Mouse (Mus musculus) intestine, postnatal 0 days (tissue): ENCODE measurements around the gene Rint1. TPM values are rescaled to one million over a fixed set of nuclear protein-coding genes. Genes with fewer than 3 reads are reported as not detected.
A peak's percentile ranks its signal among the peaks of the same experiment; 100 is the strongest.

ENCODE experiments used
- ATAC-seq: fragments of 200-750 bp; cut with Nextera tagmentation; 2 replicates; pipeline ENCODE4 v1.8.0; 2017; ENCODE audit warnings: mild to moderate bottlenecking, moderate TSS enrichment, moderate library complexity
- H3K27ac ChIP-seq: fragments of 300-500 bp; sonication (generic); 2 replicates; pipeline ENCODE4 v1.5.1; 2014; ENCODE audit warnings: mild to moderate bottlenecking, low read depth, low read length, moderate library complexity
- H3K27me3 ChIP-seq: fragments of 300-500 bp; sonication (generic); replicated peaks from 2 replicates; pipeline ENCODE4 v1.6.1; 2014; ENCODE audit warnings: low read length, mixed read lengths; ENCODE audit not compliant: control insufficient read depth, insufficient read depth
- H3K36me3 ChIP-seq: fragments of 300-500 bp; sonication (generic); 2 replicates; pipeline ENCODE4 v1.6.1; 2014; ENCODE audit warnings: mild to moderate bottlenecking, moderate library complexity; ENCODE audit not compliant: control insufficient read depth, insufficient read depth
- H3K4me1 ChIP-seq: fragments of 300-500 bp; sonication (generic); replicated peaks from 2 replicates; pipeline ENCODE4 v1.6.1; 2014; ENCODE audit warnings: antibody characterized with exemption, low read length, mixed read lengths; ENCODE audit not compliant: control insufficient read depth, insufficient read depth
- H3K4me2 ChIP-seq: fragments of 300-500 bp; sonication (generic); replicated peaks from 2 replicates; pipeline ENCODE4 v1.6.1; 2014; ENCODE audit warnings: low read depth, mild to moderate bottlenecking, moderate library complexity
- H3K4me3 ChIP-seq: fragments of 300-500 bp; sonication (generic); 2 replicates; pipeline ENCODE4 v1.5.1; 2014; ENCODE audit warnings: low read depth, low read length
- H3K9ac ChIP-seq: fragments of 300-500 bp; sonication (generic); 2 replicates; pipeline ENCODE4 v1.6.1; 2014; ENCODE audit warnings: mild to moderate bottlenecking, low read depth, low read length
- H3K9me3 ChIP-seq: fragments of 300-500 bp; sonication (generic); 2 replicates; pipeline ENCODE4 v1.6.1; 2016; ENCODE audit warnings: mixed run types; ENCODE audit not compliant: control insufficient read depth
- CTCF ChIP-seq: sonication (generic); IDR thresholded peaks from 2 replicates; pipeline ENCODE4 v1.5.1; 2016; ENCODE audit warnings: low read depth, mild to moderate bottlenecking, control low read depth, antibody characterized with exemption, moderate library complexity
- WGBS: fragments of 180-500 bp; shearing (Covaris S2); extraction: QIAGEN DNeasy Blood & Tissue Kit; methylation state at CpG from one replicate; pipeline ENCODE4 v1.1.7; 2014; 5-methylcytosine and 5-hydroxymethylcytosine counted together
- polyA plus RNA-seq: library from polyadenylated mRNA; unstranded; fragments of >200 nt; fragmentation: Nextera tagmentation; extraction: Ambion mirVana; gene quantifications from 2 replicates; pipeline ENCODE4 v1.2.1, GENCODE M21; 2015

The Rint1 gene
- polyA plus RNA-seq, 1 experiment from 2014 or later = 12.4 TPM

DNA sequence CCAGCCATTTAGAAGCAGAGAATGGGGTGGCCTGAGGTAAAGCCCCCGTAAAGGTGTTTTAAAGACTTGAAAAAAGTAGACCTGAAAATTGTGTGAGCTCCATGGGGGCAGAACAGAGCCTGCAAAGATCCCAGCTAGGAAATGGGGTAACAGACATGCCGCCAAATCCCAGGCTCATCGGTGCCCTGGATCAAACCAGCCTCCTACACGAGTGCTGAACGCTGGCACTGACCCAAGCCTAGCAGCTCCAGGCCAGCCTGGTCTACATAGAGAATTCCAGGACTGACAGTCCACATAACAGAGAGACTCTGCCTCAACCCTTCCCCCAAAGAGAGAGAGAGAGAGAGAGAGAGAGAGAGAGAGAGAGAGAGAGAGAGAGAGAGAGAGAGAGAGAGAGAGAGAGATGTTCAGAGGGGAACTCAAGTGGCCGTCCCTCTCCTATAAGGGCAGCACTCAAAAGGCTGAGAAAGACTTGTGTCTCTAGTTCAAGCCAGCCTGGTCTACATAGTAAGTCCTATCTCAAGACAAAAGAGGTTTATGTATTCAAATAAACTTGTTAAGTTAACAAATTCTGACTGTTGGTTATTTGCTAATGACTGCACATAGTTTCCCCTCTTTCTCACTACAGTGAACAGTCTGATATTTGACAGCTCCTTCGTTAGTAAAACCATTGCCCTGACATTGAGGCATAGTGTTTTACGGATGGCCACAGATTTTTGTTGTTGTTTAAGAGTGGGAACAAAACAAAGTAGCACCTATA is 5.3 kb upstream of the Rint1 start:
- no peaks in the 10 kb centered on the region for H3K36me3 ChIP-seq
- H3K9ac ChIP-seq = no peak overlapping the region
- TF ChIP-seq CTCF = no peak
- 50% methylated on average over 8 of the region's 8 CpGs for WGBS
- H3K4me3 ChIP-seq = peak overlapping the region; percentile 78
- no peak overlapping the region for H3K27ac ChIP-seq
- H3K27me3 ChIP-seq = no peaks in the 10 kb centered on the region
- H3K9me3 ChIP-seq = no peaks in the 10 kb centered on the region
- no peak for ATAC-seq
- H3K4me1 ChIP-seq = no peaks in the 10 kb centered on the region
- peak overlapping the region; percentile 78 for H3K4me2 ChIP-seq

DNA sequence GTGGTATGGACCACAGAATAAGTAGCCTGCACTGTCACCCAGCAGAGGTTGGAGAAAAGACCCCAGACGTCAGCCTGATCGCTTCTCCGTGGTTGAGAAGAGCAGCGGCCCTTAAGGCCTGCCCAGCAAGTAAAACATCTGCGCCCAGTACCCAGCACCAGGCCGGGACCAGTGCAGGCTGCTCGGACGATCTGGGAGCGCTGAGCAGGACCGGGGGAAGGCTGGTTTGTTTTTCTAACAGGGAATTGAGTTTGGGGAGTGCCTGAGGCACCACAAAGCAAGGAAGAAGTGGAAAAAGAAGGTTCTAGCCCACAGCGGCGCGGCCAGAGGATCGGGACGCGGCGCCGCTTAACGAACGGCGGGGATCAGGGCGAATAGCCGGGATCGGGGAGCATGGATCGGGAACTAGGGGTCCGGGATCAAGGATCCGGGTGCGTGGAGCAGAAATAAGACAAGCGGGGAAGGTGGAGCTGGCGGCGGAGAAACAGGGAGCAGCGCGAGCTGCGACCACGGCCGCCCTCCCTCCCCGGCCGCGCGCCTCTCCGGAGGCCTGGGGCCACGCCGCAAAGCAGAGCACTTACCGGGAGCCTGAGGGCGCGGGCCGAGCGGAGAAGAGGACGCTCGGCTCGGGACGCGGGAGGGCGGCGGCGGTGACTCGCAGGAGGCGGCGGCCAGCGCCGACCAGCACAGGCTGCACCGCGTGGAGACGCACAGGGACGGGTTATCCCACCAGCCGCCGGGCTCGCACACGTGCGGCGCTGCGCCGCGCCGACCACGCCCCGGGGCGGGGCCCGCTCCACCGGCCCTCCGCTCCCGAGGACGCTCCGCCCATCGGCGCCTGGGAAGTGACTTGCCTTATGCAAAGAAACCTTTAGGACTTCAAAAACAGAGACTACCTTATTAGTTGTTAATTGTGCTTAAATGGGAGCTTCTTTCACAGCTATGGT is 4.3 kb upstream of the Rint1 start, which contains the start of gene Pus7:
Gene Pus7, minus strand, starts transcription at position 781 of the 947 bp plus-strand sequence.
- Histone ChIP-seq H3K9ac (peak within 1 kb of the TSS; percentile 60), H3K27me3 (no peaks in the 10 kb centered on the region), H3K4me3 (peak within 1 kb of the TSS; percentile 78), H3K4me1 (no peaks in the 10 kb centered on the region), H3K36me3 (no peaks in the 10 kb centered on the region), H3K4me2 (peak within 1 kb of the TSS; percentile 78), H3K27ac (peak within 1 kb of the TSS; percentile 23; the same call in 1 of the 2 replicates), H3K9me3 (no peaks in the 10 kb centered on the region)
- ATAC-seq = peak; percentile 85
- WGBS = under 1% methylated on average over 75 of the region's 86 CpGs
- TF ChIP-seq CTCF = no peak

DNA sequence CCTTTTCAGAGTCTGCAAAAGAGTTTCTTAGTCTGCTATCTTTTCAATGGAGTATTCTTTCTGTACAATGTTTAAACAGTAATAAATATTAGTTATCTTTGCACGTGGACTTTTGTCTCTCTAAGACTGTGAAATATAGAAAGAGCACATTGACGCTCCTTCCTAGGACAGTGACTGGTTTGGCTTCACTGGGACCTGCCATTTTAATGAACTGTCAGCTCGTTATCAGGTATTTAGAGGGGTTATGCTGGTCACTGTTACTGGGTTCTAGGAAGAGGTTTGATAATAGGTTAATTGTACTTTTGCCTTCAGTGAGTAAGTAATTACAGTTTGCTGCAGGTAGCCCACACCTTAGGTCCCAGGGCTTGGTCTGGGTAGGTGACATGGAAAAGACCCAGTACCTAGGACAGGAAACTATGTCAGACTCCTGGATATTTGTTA is 899 bp downstream of the Rint1 start:
- 26% methylated on average over 3 of the region's 3 CpGs for WGBS
- no peaks in the 10 kb centered on the region for H3K27me3 ChIP-seq
- no peak for TF ChIP-seq CTCF
- ATAC-seq = no peak
- H3K36me3 ChIP-seq = no peaks in the 10 kb centered on the region; the same call in none of the 2 replicates
- H3K4me2 ChIP-seq = peak overlapping the region; percentile 77
- H3K9me3 ChIP-seq = no peaks in the 10 kb centered on the region
- H3K4me3 ChIP-seq = peak overlapping the region; percentile 99
- H3K4me1 ChIP-seq = no peaks in the 10 kb centered on the region
- peak overlapping the region; percentile 87; the same call in 1 of the 2 replicates for H3K9ac ChIP-seq
- no peak overlapping the region for H3K27ac ChIP-seq

DNA sequence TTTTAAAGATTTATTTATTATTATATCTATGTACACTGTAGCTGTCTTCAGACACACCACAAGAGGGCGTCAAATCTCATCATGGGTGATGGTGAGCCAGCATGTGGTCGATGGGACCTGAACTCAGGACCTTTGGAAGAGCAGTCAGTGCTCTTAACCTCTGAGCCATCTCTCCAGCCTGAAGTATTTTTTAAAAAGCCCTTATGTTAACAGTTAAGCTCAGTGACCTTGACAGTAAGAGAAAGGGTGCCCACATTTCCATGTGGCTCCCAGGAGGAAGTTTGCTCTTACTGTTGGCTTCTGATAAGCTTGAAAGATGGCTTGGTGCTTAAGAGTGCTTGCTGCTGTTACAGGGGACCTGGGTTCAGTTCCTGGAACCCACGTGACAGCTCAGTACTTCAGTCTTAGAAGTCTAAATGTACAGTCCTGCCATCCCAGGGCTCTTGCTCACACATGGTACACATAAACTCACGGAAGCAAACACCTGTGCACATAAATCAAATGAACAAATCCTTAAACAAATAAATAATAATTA is 1.6 kb downstream of the Rint1 start:
- Histone ChIP-seq H3K4me3 (no peak overlapping the region), H3K9me3 (no peaks in the 10 kb centered on the region), H3K27me3 (no peaks in the 10 kb centered on the region), H3K4me1 (no peaks in the 10 kb centered on the region), H3K4me2 (no peak overlapping the region; the same call in 1 of the 2 replicates), H3K27ac (no peak overlapping the region), H3K9ac (no peak overlapping the region), H3K36me3 (peaks cover 4% of the 10 kb centered on the region)
- WGBS = 81% methylated on average over 4 of the region's 4 CpGs
- no peak for ATAC-seq
- peak; percentile 5; the same call in 1 of the 2 replicates for TF ChIP-seq CTCF

DNA sequence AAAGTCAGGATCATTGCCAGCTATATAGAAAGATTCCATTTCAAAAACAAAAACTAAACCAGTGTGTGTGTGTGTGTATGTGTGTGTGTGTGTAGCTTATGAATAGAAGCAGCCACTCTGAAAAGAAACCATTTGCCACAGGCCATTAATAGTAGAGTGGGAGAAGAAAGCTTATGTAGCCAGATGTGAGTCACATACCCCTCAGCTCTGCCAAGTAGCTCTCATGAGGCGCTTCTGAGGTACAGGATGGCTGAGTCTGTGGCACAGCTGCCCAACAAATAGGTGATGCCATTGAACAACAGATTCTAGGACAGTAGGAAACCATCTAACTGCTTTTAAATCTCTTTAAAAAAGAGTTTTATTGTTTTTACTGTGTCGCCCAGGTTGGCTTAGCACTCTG is 5.2 kb downstream of the Rint1 start:
- Histone ChIP-seq H3K27me3 (no peaks in the 10 kb centered on the region), H3K36me3 (peaks cover 31% of the 10 kb centered on the region), H3K9ac (no peak overlapping the region), H3K4me1 (no peaks in the 10 kb centered on the region), H3K27ac (no peak overlapping the region), H3K9me3 (no peaks in the 10 kb centered on the region), H3K4me3 (no peak overlapping the region), H3K4me2 (no peak overlapping the region)
- WGBS = 98% methylated on average over 2 of the region's 2 CpGs
- ATAC-seq = no peak
- TF ChIP-seq CTCF = no peak

DNA sequence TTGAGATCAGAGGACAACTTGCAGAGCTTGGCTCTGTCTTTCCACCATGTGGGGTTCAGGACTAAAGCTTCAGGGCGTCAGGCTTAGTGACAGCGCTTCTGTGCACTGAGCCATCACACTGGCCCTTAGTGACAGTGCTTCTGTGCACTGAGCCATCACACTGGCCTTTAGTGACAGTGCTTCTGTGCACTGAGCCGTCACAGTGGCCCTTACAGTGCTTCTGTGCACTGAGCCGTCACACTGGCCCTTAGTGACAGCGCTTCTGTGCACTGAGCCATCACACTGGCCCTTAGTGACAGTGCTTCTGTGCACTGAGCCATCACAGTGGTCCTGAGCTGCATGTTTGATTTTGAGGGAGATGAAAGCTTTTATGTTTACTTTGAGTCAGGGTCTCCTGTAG is 27.3 kb downstream of the Rint1 start:
- Histone ChIP-seq H3K27me3 (no peaks in the 10 kb centered on the region), H3K27ac (no peak overlapping the region), H3K4me1 (no peaks in the 10 kb centered on the region), H3K4me3 (no peak overlapping the region), H3K9me3 (no peaks in the 10 kb centered on the region), H3K36me3 (peaks cover 73% of the 10 kb centered on the region), H3K4me2 (no peak overlapping the region), H3K9ac (no peak overlapping the region)
- WGBS = 91% methylated on average over 5 of the region's 5 CpGs
- no peak for ATAC-seq
- no peak for TF ChIP-seq CTCF
